Mouse (Mus musculus): ENCODE data around the gene Rcn3. TPM values are rescaled to one million over a fixed set of nuclear protein-coding genes. Genes with fewer than 3 reads are reported as not detected.

Gene Rcn3
- polyA plus RNA-seq, 1 experiment from 2014 or later = 215 TPM

- Histone ChIP-seq H3K9me3 (replicated peaks; ENCODE audit: low read length) (no peaks in the 10 kb centered on the region), H3K27me3 (ENCODE audit: insufficient read depth, low read length) (no peaks in the 10 kb centered on the region), H3K36me3 (ENCODE audit: insufficient read depth, low read length) (peaks cover 44% of the 10 kb centered on the region), H3K4me2 (ENCODE audit: low read length) (no peak overlapping the region), H3K4me3 (replicated peaks; ENCODE audit: low read depth, low read length) (no peak overlapping the region), H3K27ac (no peak overlapping the region), H3K9ac (ENCODE audit: low read depth, low read length) (no peak overlapping the region), H3K4me1 (replicated peaks; ENCODE audit: insufficient read depth, low read length) (0 out of 2 replicates have a peak, but pooled peaks cover 6% of the 10 kb centered on the region)
- DNase-seq (ENCODE audit: low spot score) = no peak
- no peak for ATAC-seq (replicated peaks; ENCODE audit: low FRiP score, low read depth)
- TF ChIP-seq CTCF (IDR thresholded peaks at IDR 0.05; ENCODE audit: low read depth) = no peak
- WGBS = 90% methylated on average over 22 of the region's 23 CpGs
These were observed 42.9 kb downstream of the Rcn3 start for GRCm38 (mm10) chr7:45048923-45049657.

GRCm38 (mm10) chr7:45048001-45048890 is 43.8 kb downstream of the Rcn3 start:
- TF ChIP-seq CTCF (IDR thresholded peaks at IDR 0.05; ENCODE audit: low read depth) = peak; percentile 6; the same call in 1 of the 2 replicates
- Histone ChIP-seq H3K36me3 (ENCODE audit: insufficient read depth, low read length) (peaks cover 51% of the 10 kb centered on the region), H3K27ac (no peak overlapping the region), H3K4me2 (ENCODE audit: low read length) (no peak overlapping the region), H3K4me3 (replicated peaks; ENCODE audit: low read depth, low read length) (no peak overlapping the region), H3K9me3 (replicated peaks; ENCODE audit: low read length) (no peaks in the 10 kb centered on the region), H3K9ac (ENCODE audit: low read depth, low read length) (no peak overlapping the region), H3K27me3 (ENCODE audit: insufficient read depth, low read length) (no peaks in the 10 kb centered on the region), H3K4me1 (replicated peaks; ENCODE audit: insufficient read depth, low read length) (0 out of 2 replicates have a peak, but pooled peaks cover 6% of the 10 kb centered on the region)
- WGBS = 90% methylated on average over 37 of the region's 38 CpGs
- ATAC-seq (replicated peaks; ENCODE audit: low FRiP score, low read depth) (no peak), DNase-seq (ENCODE audit: low spot score) (no peak)

GRCm38 (mm10) chr7:45047491-45047890 is 44.5 kb downstream of the Rcn3 start:
- Histone ChIP-seq H3K9ac (ENCODE audit: low read depth, low read length) (no peak overlapping the region), H3K27me3 (ENCODE audit: insufficient read depth, low read length) (no peaks in the 10 kb centered on the region), H3K27ac (no peak overlapping the region), H3K36me3 (ENCODE audit: insufficient read depth, low read length) (peaks cover 58% of the 10 kb centered on the region), H3K9me3 (replicated peaks; ENCODE audit: low read length) (no peaks in the 10 kb centered on the region), H3K4me3 (replicated peaks; ENCODE audit: low read depth, low read length) (no peak overlapping the region), H3K4me2 (ENCODE audit: low read length) (no peak overlapping the region), H3K4me1 (replicated peaks; ENCODE audit: insufficient read depth, low read length) (0 out of 2 replicates have a peak, but pooled peaks cover 6% of the 10 kb centered on the region)
- ATAC-seq (replicated peaks; ENCODE audit: low FRiP score, low read depth) (no peak), DNase-seq (ENCODE audit: low spot score) (no peak)
- WGBS = 95% methylated on average over 14 of the region's 14 CpGs
- no peak for TF ChIP-seq CTCF (IDR thresholded peaks at IDR 0.05; ENCODE audit: low read depth)

- ATAC-seq (replicated peaks; ENCODE audit: low FRiP score, low read depth) (no peak), DNase-seq (ENCODE audit: low spot score) (no peak)
- Histone ChIP-seq H3K27ac (no peak overlapping the region), H3K4me1 (replicated peaks; ENCODE audit: insufficient read depth, low read length) (0 out of 2 replicates have a peak, but pooled peaks cover 6% of the 10 kb centered on the region), H3K9ac (ENCODE audit: low read depth, low read length) (no peak overlapping the region), H3K4me3 (replicated peaks; ENCODE audit: low read depth, low read length) (no peak overlapping the region), H3K4me2 (ENCODE audit: low read length) (no peak overlapping the region), H3K9me3 (replicated peaks; ENCODE audit: low read length) (no peaks in the 10 kb centered on the region), H3K36me3 (ENCODE audit: insufficient read depth, low read length) (peaks cover 63% of the 10 kb centered on the region), H3K27me3 (ENCODE audit: insufficient read depth, low read length) (no peaks in the 10 kb centered on the region)
- 94% methylated on average over 26 of the region's 26 CpGs for WGBS
- no peak for TF ChIP-seq CTCF (IDR thresholded peaks at IDR 0.05; ENCODE audit: low read depth)
These were observed 45.1 kb downstream of the Rcn3 start for GRCm38 (mm10) chr7:45046853-45047350.

- Histone ChIP-seq H3K4me3 (replicated peaks; ENCODE audit: low read depth, low read length) (no peak overlapping the region), H3K4me1 (replicated peaks; ENCODE audit: insufficient read depth, low read length) (no peaks in the 10 kb centered on the region), H3K9me3 (replicated peaks; ENCODE audit: low read length) (no peaks in the 10 kb centered on the region), H3K36me3 (ENCODE audit: insufficient read depth, low read length) (peaks cover 73% of the 10 kb centered on the region), H3K9ac (ENCODE audit: low read depth, low read length) (no peak overlapping the region), H3K4me2 (ENCODE audit: low read length) (no peak overlapping the region), H3K27ac (no peak overlapping the region), H3K27me3 (ENCODE audit: insufficient read depth, low read length) (no peaks in the 10 kb centered on the region)
- no peak for TF ChIP-seq CTCF (IDR thresholded peaks at IDR 0.05; ENCODE audit: low read depth)
- ATAC-seq (replicated peaks; ENCODE audit: low FRiP score, low read depth) (no peak), DNase-seq (ENCODE audit: low spot score) (no peak)
- WGBS = 89% methylated on average over 22 of the region's 22 CpGs
These were observed 46.3 kb downstream of the Rcn3 start for GRCm38 (mm10) chr7:45045741-45046140.

GRCm38 (mm10) chr7:45043307-45043706 is 48.7 kb downstream of the Rcn3 start:
- DNase-seq (ENCODE audit: low spot score) = no peak
- no peak for TF ChIP-seq CTCF (IDR thresholded peaks at IDR 0.05; ENCODE audit: low read depth)
- no peak overlapping the region for H3K4me3 ChIP-seq (replicated peaks; ENCODE audit: low read depth, low read length)
- no peak overlapping the region for H3K27ac ChIP-seq
- peaks cover 76% of the 10 kb centered on the region for H3K36me3 ChIP-seq (ENCODE audit: insufficient read depth, low read length)
- no peaks in the 10 kb centered on the region for H3K9me3 ChIP-seq (replicated peaks; ENCODE audit: low read length)
- no peak overlapping the region for H3K4me2 ChIP-seq (ENCODE audit: low read length)
- ATAC-seq (replicated peaks; ENCODE audit: low FRiP score, low read depth) = no peak
- no peaks in the 10 kb centered on the region for H3K4me1 ChIP-seq (replicated peaks; ENCODE audit: insufficient read depth, low read length)
- no peaks in the 10 kb centered on the region for H3K27me3 ChIP-seq (ENCODE audit: insufficient read depth, low read length)
- WGBS = 89% methylated on average over 13 of the region's 14 CpGs
- H3K9ac ChIP-seq (ENCODE audit: low read depth, low read length) = no peak overlapping the region

Measured in kidney, postnatal 0 days (tissue).